Mouse (Mus musculus): ENCODE measurements around the gene Mgarp. TPM values are rescaled to one million over a fixed set of nuclear protein-coding genes. Genes with fewer than 3 reads are reported as not detected.
"Not testable (repeated sequence)": the region's sequence is repeated elsewhere in the genome, so short reads cannot be mapped to it uniquely, and the experiment has no call there.

Mgarp gene
- polyA plus RNA-seq, 1 experiment, result 0.08 TPM

- H3K4me3 ChIP-seq (ENCODE audit: insufficient read depth, low read length), result no peak overlapping the region
- TF ChIP-seq CTCF (IDR thresholded peaks at IDR 0.05; ENCODE audit: extremely low read depth, insufficient read depth, low read length), result no peak
- no peak for TF ChIP-seq POLR2A (IDR thresholded peaks at IDR 0.05; ENCODE audit: extremely low read depth, insufficient read depth, low read length)
- no peaks in the 10 kb centered on the region for H3K4me1 ChIP-seq (ENCODE audit: control insufficient read depth, insufficient read depth, low read length)
- H3K27ac ChIP-seq (ENCODE audit: insufficient read depth, low read length), result no peak overlapping the region
Measured at GRCm38 (mm10) chr3:51348646-51349238, 47.8 kb downstream of the Mgarp start.

- not testable (repeated sequence) for H3K4me3 ChIP-seq (ENCODE audit: insufficient read depth, low read length); H3K4me1 ChIP-seq (ENCODE audit: control insufficient read depth, insufficient read depth, low read length); H3K27ac ChIP-seq (ENCODE audit: insufficient read depth, low read length)
Measured at GRCm38 (mm10) chr3:51345017-51345416, 51.5 kb downstream of the Mgarp start.

GRCm38 (mm10) chr3:51344182-51344581 lies 52.4 kb downstream of the Mgarp start:
- H3K4me1 ChIP-seq (ENCODE audit: control insufficient read depth, insufficient read depth, low read length); H3K27ac ChIP-seq (ENCODE audit: insufficient read depth, low read length); H3K4me3 ChIP-seq (ENCODE audit: insufficient read depth, low read length): not testable (repeated sequence)

GRCm38 (mm10) chr3:51343260-51343659 lies 53.3 kb downstream of the Mgarp start:
- Histone ChIP-seq H3K4me3 (ENCODE audit: insufficient read depth, low read length) (no peak overlapping the region), H3K4me1 (ENCODE audit: control insufficient read depth, insufficient read depth, low read length) (peaks cover 1% of the 10 kb centered on the region; the same call in 1 of the 2 replicates), H3K27ac (ENCODE audit: insufficient read depth, low read length) (no peak overlapping the region)
- no peak for TF ChIP-seq POLR2A (IDR thresholded peaks at IDR 0.05; ENCODE audit: extremely low read depth, insufficient read depth, low read length)
- no peak for TF ChIP-seq CTCF (IDR thresholded peaks at IDR 0.05; ENCODE audit: extremely low read depth, insufficient read depth, low read length)

GRCm38 (mm10) chr3:51342152-51342551 lies 54.4 kb downstream of the Mgarp start:
- TF ChIP-seq POLR2A (IDR thresholded peaks at IDR 0.05; ENCODE audit: extremely low read depth, insufficient read depth, low read length) (no peak), CTCF (IDR thresholded peaks at IDR 0.05; ENCODE audit: extremely low read depth, insufficient read depth, low read length) (no peak)
- peak overlapping the region; percentile 39 for H3K27ac ChIP-seq (ENCODE audit: insufficient read depth, low read length)
- peak overlapping the region; percentile 91 for H3K4me3 ChIP-seq (ENCODE audit: insufficient read depth, low read length)
- peaks cover 1% of the 10 kb centered on the region; the same call in 1 of the 2 replicates for H3K4me1 ChIP-seq (ENCODE audit: control insufficient read depth, insufficient read depth, low read length)

GRCm38 (mm10) chr3:51341268-51342081 lies 55.1 kb downstream of the Mgarp start:
- Histone ChIP-seq H3K4me1 (ENCODE audit: control insufficient read depth, insufficient read depth, low read length) (peaks cover 1% of the 10 kb centered on the region; the same call in 1 of the 2 replicates), H3K27ac (ENCODE audit: insufficient read depth, low read length) (peak overlapping the region; percentile 99), H3K4me3 (ENCODE audit: insufficient read depth, low read length) (peak overlapping the region; percentile 91)
- TF ChIP-seq POLR2A (IDR thresholded peaks at IDR 0.05; ENCODE audit: extremely low read depth, insufficient read depth, low read length) (no peak), CTCF (IDR thresholded peaks at IDR 0.05; ENCODE audit: extremely low read depth, insufficient read depth, low read length) (no peak)

GRCm38 (mm10) chr3:51340552-51341267 lies 55.8 kb downstream of the Mgarp start, which contains the start of gene Elf2:
TSS of gene Elf2 (minus strand) at chr3:51340663.
- peak within 1 kb of the TSS; percentile 100 for H3K27ac ChIP-seq (ENCODE audit: insufficient read depth, low read length)
- H3K4me3 ChIP-seq (ENCODE audit: insufficient read depth, low read length), result peak within 1 kb of the TSS; percentile 91
- TF ChIP-seq POLR2A (IDR thresholded peaks at IDR 0.05; ENCODE audit: extremely low read depth, insufficient read depth, low read length) (no peak), CTCF (IDR thresholded peaks at IDR 0.05; ENCODE audit: extremely low read depth, insufficient read depth, low read length) (no peak)
- H3K4me1 ChIP-seq (ENCODE audit: control insufficient read depth, insufficient read depth, low read length), result peaks cover 1% of the 10 kb centered on the region; the same call in 1 of the 2 replicates

GRCm38 (mm10) chr3:51339734-51340551 lies 56.6 kb downstream of the Mgarp start:
- H3K4me3 ChIP-seq (ENCODE audit: insufficient read depth, low read length), result peak overlapping the region; percentile 91
- peak overlapping the region; percentile 100 for H3K27ac ChIP-seq (ENCODE audit: insufficient read depth, low read length)
- peaks cover 1% of the 10 kb centered on the region; the same call in 1 of the 2 replicates for H3K4me1 ChIP-seq (ENCODE audit: control insufficient read depth, insufficient read depth, low read length)
- TF ChIP-seq CTCF (IDR thresholded peaks at IDR 0.05; ENCODE audit: extremely low read depth, insufficient read depth, low read length) (no peak), POLR2A (IDR thresholded peaks at IDR 0.05; ENCODE audit: extremely low read depth, insufficient read depth, low read length) (no peak)

GRCm38 (mm10) chr3:51339378-51339733 lies 57.2 kb downstream of the Mgarp start:
- H3K4me3 ChIP-seq (ENCODE audit: insufficient read depth, low read length), result peak overlapping the region; percentile 91
- TF ChIP-seq CTCF (IDR thresholded peaks at IDR 0.05; ENCODE audit: extremely low read depth, insufficient read depth, low read length), result no peak
- TF ChIP-seq POLR2A (IDR thresholded peaks at IDR 0.05; ENCODE audit: extremely low read depth, insufficient read depth, low read length), result no peak
- peak overlapping the region; percentile 100; the same call in 1 of the 2 replicates for H3K27ac ChIP-seq (ENCODE audit: insufficient read depth, low read length)
- H3K4me1 ChIP-seq (ENCODE audit: control insufficient read depth, insufficient read depth, low read length), result peaks cover 1% of the 10 kb centered on the region; the same call in 1 of the 2 replicates

Other genes with a start within 250 kb of the Mgarp start
- 31.8 and 32.5 TPM in 2 replicates for gene Noct, start 172.3 kb downstream of the Mgarp start, polyA plus RNA-seq (2012; rRNA removed)
- gene Elf2, start 56.1 kb downstream of the Mgarp start, polyA plus RNA-seq (2012; rRNA removed), result 25.9 and 26.8 TPM in 2 replicates
- gene Ndufc1, start 12.2 kb upstream of the Mgarp start, polyA plus RNA-seq (2012; rRNA removed), result 450 and 485 TPM in 2 replicates
- 20.7 and 22.2 TPM in 2 replicates for gene Naa15, start 18.4 kb upstream of the Mgarp start, polyA plus RNA-seq (2012; rRNA removed)
- 21.0 and 21.7 TPM in 2 replicates for gene Rab33b, start 87.2 kb upstream of the Mgarp start, polyA plus RNA-seq (2012; rRNA removed)
- 63.4 and 65.4 TPM in 2 replicates for gene Setd7, start 164.1 kb upstream of the Mgarp start, polyA plus RNA-seq (2012; rRNA removed)